Mouse (Mus musculus): ENCODE measurements around the gene Ppp2r3a.

DNA sequence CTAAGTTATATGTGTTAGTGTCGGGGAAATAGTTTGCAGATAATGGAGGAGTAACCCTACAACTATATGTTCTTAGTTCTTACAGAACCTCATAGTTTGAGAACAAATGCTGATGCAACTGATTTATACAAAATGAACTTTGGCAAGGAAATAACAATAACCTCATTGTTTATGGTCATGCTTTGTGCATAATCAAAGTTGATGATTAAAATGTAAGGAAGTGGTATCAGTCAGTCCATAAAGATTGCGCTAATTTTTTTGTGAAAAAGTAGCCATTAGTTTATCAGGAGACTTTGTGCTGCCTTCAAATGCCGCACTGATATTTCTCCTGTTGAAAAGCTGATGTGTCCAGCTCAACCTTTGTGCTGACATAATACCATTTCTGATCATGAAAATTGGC lies 149.3 kb downstream of the Ppp2r3a start:
- TF ChIP-seq CTCF (IDR thresholded peaks at IDR 0.05; ENCODE audit: extremely low read depth, insufficient read depth, insufficient read length, insufficient replicate concordance) (no peak), POLR2A (IDR thresholded peaks at IDR 0.05; ENCODE audit: low read depth, low read length) (no peak)

Data from spleen, adult 2 months (tissue).